Mouse (Mus musculus): ENCODE measurements around the gene Adcy9. TPM values are rescaled to one million over a fixed set of nuclear protein-coding genes. Genes with fewer than 3 reads are reported as not detected.

Gene Adcy9
- polyA plus RNA-seq, 1 experiment from 2014 or later: 1.3 TPM

DNA sequence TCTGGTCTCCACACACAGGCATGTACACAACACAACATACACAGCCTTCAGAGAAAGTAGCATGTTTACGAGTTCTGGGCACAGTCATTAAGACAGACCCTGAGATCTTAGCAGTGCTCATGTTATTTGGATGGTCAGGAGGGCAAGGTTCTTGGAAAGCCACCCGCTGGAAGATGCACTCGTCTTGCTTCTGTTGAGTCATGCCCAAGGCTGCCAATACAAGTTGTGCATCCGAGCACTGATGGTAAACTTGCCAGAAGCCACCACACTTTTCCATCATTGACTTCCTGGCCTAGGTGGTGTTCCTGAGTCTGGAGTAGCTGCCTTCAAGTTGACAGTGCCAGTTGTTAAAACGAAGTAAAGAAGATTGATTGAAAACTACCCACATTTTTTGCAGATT lies 3.3 kb upstream of the Adcy9 start:
- no peak overlapping the region for H3K27ac ChIP-seq (ENCODE audit: low read depth, low read length)
- 82% methylated on average over 5 of the region's 5 CpGs for WGBS
- no peaks in the 10 kb centered on the region for H3K36me3 ChIP-seq (ENCODE audit: control insufficient read depth, insufficient read depth, low read length)
- H3K27me3 ChIP-seq (ENCODE audit: control insufficient read depth, insufficient read depth, low read length): peaks cover 9% of the 10 kb centered on the region
- no peak for ATAC-seq (ENCODE audit: low FRiP score)
- no peak overlapping the region for H3K9ac ChIP-seq (ENCODE audit: low read length)
- DNase-seq (ENCODE audit: low spot score, missing footprints): no peak
- peaks cover 10% of the 10 kb centered on the region for H3K4me1 ChIP-seq (ENCODE audit: control insufficient read depth, insufficient read depth, low read length)
- H3K4me2 ChIP-seq: no peak overlapping the region
- H3K4me3 ChIP-seq (ENCODE audit: low read depth, low read length): no peak overlapping the region
- H3K9me3 ChIP-seq (ENCODE audit: control insufficient read depth, low read length): no peaks in the 10 kb centered on the region

DNA sequence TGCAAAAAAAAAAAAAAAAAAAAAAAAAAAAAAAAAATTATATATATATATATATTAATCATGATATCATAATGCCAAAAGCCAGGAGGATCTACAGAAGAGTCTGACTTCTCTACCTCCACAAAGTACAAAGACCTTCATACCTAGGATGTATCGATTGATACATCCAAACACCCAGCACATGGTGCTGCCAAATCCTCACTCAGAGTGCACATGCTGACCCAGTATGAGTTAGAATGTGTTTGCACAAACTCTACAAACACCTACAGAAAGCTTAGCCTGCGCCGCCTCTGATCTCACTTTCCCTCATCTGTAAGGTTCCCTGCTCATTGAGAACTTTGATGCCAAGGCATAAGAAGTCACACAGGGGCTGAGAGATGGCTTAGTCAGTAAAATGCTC lies 2.7 kb upstream of the Adcy9 start:
- Histone ChIP-seq H3K27me3 (ENCODE audit: control insufficient read depth, insufficient read depth, low read length) (peaks cover 15% of the 10 kb centered on the region), H3K9ac (ENCODE audit: low read length) (no peak overlapping the region), H3K27ac (ENCODE audit: low read depth, low read length) (no peak overlapping the region), H3K9me3 (ENCODE audit: control insufficient read depth, low read length) (no peaks in the 10 kb centered on the region), H3K4me1 (ENCODE audit: control insufficient read depth, insufficient read depth, low read length) (peaks cover 10% of the 10 kb centered on the region), H3K36me3 (ENCODE audit: control insufficient read depth, insufficient read depth, low read length) (no peaks in the 10 kb centered on the region), H3K4me3 (ENCODE audit: low read depth, low read length) (no peak overlapping the region), H3K4me2 (no peak overlapping the region)
- ATAC-seq (ENCODE audit: low FRiP score) (no peak), DNase-seq (ENCODE audit: low spot score, missing footprints) (no peak)
- 91% methylated on average over 3 of the region's 3 CpGs for WGBS

DNA sequence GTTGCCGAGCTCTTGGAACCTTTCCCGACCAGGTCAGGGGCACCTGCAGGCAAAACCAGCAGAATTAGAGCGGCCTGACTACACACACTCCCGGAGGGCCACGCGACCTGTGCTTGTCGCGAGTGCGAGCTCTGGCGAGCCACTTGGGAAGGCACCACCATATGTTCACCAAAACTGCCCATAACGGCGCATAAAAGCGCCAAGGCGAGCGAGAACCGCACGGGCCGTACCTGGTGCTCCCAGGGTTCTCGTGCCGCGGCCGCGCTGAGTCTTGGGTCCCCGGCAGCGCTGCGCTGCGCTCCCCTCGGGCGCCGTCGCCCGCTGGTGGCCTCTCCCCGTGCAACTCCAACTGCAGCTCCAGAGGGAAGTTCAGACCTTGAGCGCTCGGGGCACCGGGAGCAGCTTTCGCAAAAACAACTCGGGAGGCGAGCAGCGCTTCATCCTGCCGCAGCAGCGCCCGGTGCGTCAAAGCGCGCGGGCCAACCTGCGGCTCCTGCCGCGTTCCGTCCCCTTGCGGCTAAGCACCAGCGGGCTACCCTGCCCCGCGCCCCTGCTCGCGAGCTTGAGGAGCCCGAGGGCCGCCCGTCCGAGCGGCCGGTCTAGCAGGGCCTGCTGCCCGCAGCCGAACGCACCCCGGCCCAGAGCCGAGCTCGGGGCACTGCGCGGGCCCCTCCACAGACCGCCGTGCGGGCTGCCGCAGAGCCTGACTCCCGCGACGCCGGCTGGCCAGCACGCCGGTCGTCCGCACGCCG lies 576 bp downstream of the Adcy9 start:
- H3K27ac ChIP-seq (ENCODE audit: low read depth, low read length): no peak overlapping the region
- peak overlapping the region; percentile 97 for H3K4me2 ChIP-seq
- H3K36me3 ChIP-seq (ENCODE audit: control insufficient read depth, insufficient read depth, low read length): no peaks in the 10 kb centered on the region
- DNase-seq (ENCODE audit: low spot score, missing footprints): peak; percentile 95
- peak overlapping the region; percentile 62 for H3K4me3 ChIP-seq (ENCODE audit: low read depth, low read length)
- no peaks in the 10 kb centered on the region for H3K9me3 ChIP-seq (ENCODE audit: control insufficient read depth, low read length)
- peaks cover 10% of the 10 kb centered on the region for H3K4me1 ChIP-seq (ENCODE audit: control insufficient read depth, insufficient read depth, low read length)
- WGBS: under 1% methylated on average over 71 of the region's 85 CpGs
- ATAC-seq (ENCODE audit: low FRiP score): peak; percentile 84
- peaks cover 16% of the 10 kb centered on the region for H3K27me3 ChIP-seq (ENCODE audit: control insufficient read depth, insufficient read depth, low read length)
- H3K9ac ChIP-seq (ENCODE audit: low read length): peak overlapping the region; percentile 61

DNA sequence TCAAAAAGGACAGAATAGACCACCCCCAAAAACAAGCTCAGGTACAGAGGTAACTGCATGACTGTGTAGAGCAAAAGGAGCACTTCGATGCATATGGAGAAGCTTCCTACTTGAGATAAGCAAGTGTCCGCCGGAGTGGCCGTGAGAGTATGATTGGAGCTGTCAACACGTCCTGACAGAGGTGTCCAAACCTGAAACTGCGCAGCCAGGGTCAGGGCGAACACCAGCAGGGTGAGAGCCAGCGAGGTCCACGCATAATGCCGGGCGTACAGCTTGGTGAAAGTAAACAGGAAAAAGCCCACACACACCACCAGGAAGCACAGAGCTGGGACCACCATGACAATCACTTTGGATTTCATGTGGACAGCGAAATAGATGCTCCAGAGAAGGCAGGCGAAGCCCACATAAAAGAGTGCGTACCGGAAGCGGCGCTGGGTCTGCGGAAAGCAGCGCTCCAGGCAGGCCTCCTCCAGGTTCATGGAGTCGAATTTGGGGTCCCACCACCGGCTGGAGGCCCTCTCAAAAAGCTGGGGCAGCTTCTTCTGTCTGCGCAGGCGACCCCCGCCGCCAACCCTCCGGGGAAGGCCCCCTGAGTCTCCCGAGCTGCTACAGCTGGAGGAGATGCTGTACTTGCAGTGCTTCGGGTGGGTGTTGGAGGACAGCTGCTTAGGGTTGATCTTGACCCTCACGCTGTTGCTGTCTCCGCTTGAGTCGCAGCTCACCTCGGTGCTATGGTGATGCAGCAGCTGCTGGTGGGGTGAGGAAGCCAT lies 1.3 kb downstream of the Adcy9 start:
- H3K9me3 ChIP-seq (ENCODE audit: control insufficient read depth, low read length): no peaks in the 10 kb centered on the region
- H3K4me2 ChIP-seq: peak overlapping the region; percentile 97
- WGBS: 15% methylated on average over 32 of the region's 32 CpGs
- H3K9ac ChIP-seq (ENCODE audit: low read length): peak overlapping the region; percentile 61
- H3K27ac ChIP-seq (ENCODE audit: low read depth, low read length): no peak overlapping the region
- peak overlapping the region; percentile 62 for H3K4me3 ChIP-seq (ENCODE audit: low read depth, low read length)
- no peaks in the 10 kb centered on the region for H3K36me3 ChIP-seq (ENCODE audit: control insufficient read depth, insufficient read depth, low read length)
- peaks cover 10% of the 10 kb centered on the region for H3K4me1 ChIP-seq (ENCODE audit: control insufficient read depth, insufficient read depth, low read length)
- DNase-seq (ENCODE audit: low spot score, missing footprints) (peak; percentile 93), ATAC-seq (ENCODE audit: low FRiP score) (peak; percentile 6; the same call in 1 of the 2 replicates)
- H3K27me3 ChIP-seq (ENCODE audit: control insufficient read depth, insufficient read depth, low read length): peaks cover 16% of the 10 kb centered on the region

DNA sequence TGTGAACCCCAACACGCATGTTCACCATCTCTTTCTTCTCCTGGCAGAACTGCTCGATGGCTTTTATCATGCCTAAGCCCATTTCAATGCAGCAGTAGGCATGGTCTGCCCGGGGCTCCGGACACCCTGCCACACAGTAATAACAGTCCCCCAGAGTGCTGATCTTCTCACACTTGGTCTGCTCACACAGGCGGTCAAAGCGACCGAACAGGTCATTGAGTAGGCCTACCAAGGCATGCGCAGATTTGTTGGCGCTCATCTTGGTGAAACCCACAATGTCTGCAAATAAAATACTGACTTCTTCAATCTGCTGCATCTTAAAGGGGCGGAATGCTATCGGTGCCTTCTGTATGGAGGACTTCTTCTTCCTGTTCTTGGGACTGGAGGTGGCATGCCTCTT lies 2.2 kb downstream of the Adcy9 start:
- no peak overlapping the region for H3K4me3 ChIP-seq (ENCODE audit: low read depth, low read length)
- DNase-seq (ENCODE audit: low spot score, missing footprints) (peak; percentile 67), ATAC-seq (ENCODE audit: low FRiP score) (no peak)
- H3K4me1 ChIP-seq (ENCODE audit: control insufficient read depth, insufficient read depth, low read length): peaks cover 10% of the 10 kb centered on the region
- no peaks in the 10 kb centered on the region for H3K36me3 ChIP-seq (ENCODE audit: control insufficient read depth, insufficient read depth, low read length)
- WGBS: 91% methylated on average over 11 of the region's 11 CpGs
- peaks cover 16% of the 10 kb centered on the region for H3K27me3 ChIP-seq (ENCODE audit: control insufficient read depth, insufficient read depth, low read length)
- no peak overlapping the region for H3K9ac ChIP-seq (ENCODE audit: low read length)
- no peak overlapping the region for H3K27ac ChIP-seq (ENCODE audit: low read depth, low read length)
- no peaks in the 10 kb centered on the region for H3K9me3 ChIP-seq (ENCODE audit: control insufficient read depth, low read length)
- no peak overlapping the region for H3K4me2 ChIP-seq

DNA sequence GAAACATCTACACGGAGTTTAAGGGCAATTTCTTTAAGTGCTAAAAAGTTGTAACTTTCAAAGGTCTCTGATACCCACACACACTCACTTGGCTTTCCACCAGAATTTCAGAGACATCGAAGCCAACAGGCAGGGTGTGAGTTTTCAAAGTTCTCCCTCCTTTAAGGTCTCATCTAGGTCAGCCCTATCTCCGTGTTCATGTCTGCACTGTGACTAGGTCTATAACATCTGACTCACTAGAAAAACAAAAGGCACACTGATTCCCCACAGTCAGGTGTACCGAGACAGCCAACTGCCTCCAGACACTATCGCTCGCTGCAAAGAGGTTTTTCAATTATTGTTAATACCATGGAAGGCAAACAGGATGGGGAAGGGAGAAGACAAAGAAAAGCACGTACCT lies 2.8 kb downstream of the Adcy9 start:
- WGBS: 85% methylated on average over 7 of the region's 7 CpGs
- H3K4me2 ChIP-seq: no peak overlapping the region

DNA sequence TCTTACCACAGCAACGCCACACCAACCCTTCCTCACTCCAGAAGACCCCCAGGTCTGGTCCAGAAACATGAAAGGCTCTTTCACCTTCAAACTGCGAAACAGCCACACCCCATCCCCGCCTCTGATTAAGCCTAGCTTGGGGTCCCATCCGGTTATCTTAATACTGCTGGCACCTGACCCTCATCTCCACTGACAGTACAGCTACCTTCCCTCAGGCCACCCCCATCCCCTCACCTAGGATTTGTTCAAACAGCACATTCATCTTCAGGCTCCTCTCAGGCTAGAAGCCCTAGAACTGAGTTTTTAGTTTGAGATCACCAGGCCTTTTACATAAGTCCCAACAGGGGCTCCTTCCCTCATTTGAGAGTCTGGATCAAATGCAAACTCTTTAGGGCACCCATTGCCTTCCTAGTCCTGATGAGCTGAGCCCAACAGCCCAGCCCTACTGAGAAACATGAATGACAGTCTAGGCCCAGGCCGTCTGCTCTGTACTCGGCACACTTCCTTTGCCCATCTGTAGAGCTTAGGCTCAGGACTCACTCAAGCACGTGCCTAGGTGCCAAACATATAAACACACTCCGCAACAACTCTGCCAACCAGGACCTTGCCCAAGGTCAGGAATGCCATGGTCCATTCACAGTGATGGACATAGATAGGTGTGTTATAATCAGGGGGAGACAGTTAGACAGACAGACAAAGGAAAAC lies 5.3 kb downstream of the Adcy9 start:
- no peaks in the 10 kb centered on the region for H3K36me3 ChIP-seq (ENCODE audit: control insufficient read depth, insufficient read depth, low read length)
- no peak overlapping the region for H3K27ac ChIP-seq (ENCODE audit: low read depth, low read length)
- 80% methylated on average over 8 of the region's 8 CpGs for WGBS
- no peak overlapping the region for H3K4me2 ChIP-seq
- H3K9me3 ChIP-seq (ENCODE audit: control insufficient read depth, low read length): no peaks in the 10 kb centered on the region
- DNase-seq (ENCODE audit: low spot score, missing footprints) (peak; percentile 75), ATAC-seq (ENCODE audit: low FRiP score) (no peak)
- peaks cover 16% of the 10 kb centered on the region for H3K27me3 ChIP-seq (ENCODE audit: control insufficient read depth, insufficient read depth, low read length)
- peaks cover 6% of the 10 kb centered on the region for H3K4me1 ChIP-seq (ENCODE audit: control insufficient read depth, insufficient read depth, low read length)
- no peak overlapping the region for H3K9ac ChIP-seq (ENCODE audit: low read length)
- no peak overlapping the region for H3K4me3 ChIP-seq (ENCODE audit: low read depth, low read length)

More for the DNA sequence above, 2.8 kb downstream of the Adcy9 start:
- H3K27ac ChIP-seq (ENCODE audit: low read depth, low read length): no peak overlapping the region
- no peak for ATAC-seq (ENCODE audit: low FRiP score)
- peak; percentile 60 for DNase-seq (ENCODE audit: low spot score, missing footprints)
- H3K9ac ChIP-seq (ENCODE audit: low read length): no peak overlapping the region
- peaks cover 10% of the 10 kb centered on the region for H3K4me1 ChIP-seq (ENCODE audit: control insufficient read depth, insufficient read depth, low read length)
- H3K27me3 ChIP-seq (ENCODE audit: control insufficient read depth, insufficient read depth, low read length): peaks cover 16% of the 10 kb centered on the region
- H3K4me3 ChIP-seq (ENCODE audit: low read depth, low read length): no peak overlapping the region
- no peaks in the 10 kb centered on the region for H3K9me3 ChIP-seq (ENCODE audit: control insufficient read depth, low read length)
- H3K36me3 ChIP-seq (ENCODE audit: control insufficient read depth, insufficient read depth, low read length): no peaks in the 10 kb centered on the region

DNA sequence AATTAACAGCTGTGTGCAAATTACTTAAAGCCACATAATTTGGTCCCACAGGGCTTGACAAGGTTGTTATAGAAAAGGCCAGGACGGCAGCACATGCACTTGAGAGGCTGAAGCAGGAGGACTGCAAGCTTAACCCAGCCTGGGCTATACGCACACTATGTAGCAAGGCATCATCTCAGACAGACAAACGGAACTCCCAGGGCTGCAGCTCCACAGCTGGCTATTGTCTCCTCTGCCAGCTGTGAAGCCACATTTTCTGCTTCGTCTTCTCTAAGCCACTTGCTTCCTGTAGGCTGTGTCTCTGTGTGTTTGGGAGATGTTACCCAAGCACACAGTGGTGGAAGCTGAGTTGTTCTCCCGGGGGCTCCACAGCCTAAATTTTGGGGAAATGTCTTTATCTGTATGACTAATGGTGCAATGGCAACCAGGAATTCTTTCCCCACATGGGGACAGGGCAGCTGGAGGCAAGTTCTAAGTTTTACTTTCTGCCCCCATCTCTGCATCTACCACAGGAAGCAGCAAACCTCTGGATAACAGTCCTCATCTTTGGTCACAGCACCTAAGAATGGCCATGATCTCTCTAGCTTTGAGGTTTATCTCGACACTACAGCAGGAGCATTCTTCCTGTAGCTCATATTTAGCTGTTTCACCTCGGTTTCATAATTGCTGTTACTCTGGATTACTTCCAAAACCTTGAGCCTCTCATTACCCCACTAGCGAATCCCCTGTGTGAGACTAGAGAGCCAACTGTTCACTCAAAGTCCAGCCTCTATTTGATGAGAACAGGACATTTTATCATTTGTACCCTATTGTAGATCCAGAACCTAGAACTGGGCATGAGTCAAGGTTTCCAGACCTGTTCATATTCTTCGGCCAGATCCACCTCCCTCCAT lies 6.1 kb downstream of the Adcy9 start:
- peak; percentile 72 for DNase-seq (ENCODE audit: low spot score, missing footprints)
- Histone ChIP-seq H3K4me3 (ENCODE audit: low read depth, low read length) (no peak overlapping the region), H3K4me2 (no peak overlapping the region), H3K27me3 (ENCODE audit: control insufficient read depth, insufficient read depth, low read length) (peaks cover 13% of the 10 kb centered on the region), H3K9ac (ENCODE audit: low read length) (no peak overlapping the region), H3K36me3 (ENCODE audit: control insufficient read depth, insufficient read depth, low read length) (no peaks in the 10 kb centered on the region), H3K27ac (ENCODE audit: low read depth, low read length) (no peak overlapping the region), H3K9me3 (ENCODE audit: control insufficient read depth, low read length) (no peaks in the 10 kb centered on the region), H3K4me1 (ENCODE audit: control insufficient read depth, insufficient read depth, low read length) (peaks cover 5% of the 10 kb centered on the region)
- ATAC-seq (ENCODE audit: low FRiP score): no peak
- WGBS: 70% methylated on average over 9 of the region's 9 CpGs
